Comparison of ENCODE assay signal across 16 mouse cellular contexts in the genomic region with DNA sequence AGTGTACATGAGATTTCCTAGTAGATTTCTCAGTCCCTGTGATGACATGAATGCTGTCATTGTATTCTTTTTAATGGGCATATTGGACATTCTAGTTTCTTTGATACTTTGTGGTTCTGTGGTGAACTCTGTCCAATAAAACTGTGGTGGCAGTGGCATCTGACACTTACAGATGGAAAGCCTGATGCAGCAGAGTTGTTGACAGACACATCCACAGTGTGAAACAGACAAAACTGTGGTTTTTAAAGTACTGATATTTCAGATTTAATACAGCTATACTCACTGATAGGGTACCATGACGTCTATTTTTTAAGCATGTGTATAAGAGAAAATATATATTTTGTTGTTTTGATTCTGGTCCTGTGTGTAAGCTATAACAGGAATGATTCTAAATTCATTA.
"Had no signal": no experiment of that assay in that cellular context is flagged by ENCODE, and none has a peak within 500 bp of the region (broad histone marks: within the 10 kb centered on the region; RNA-seq: fewer than 3 reads in every experiment).

No protein-coding gene starts in this region.

- H3K27ac ChIP-seq: macrophage; midbrain, embryonic 13.5 days; midbrain, embryonic 15.5 days; neural tube, embryonic 12.5 days; stomach, embryonic 15.5 days; stomach, postnatal 0 days had no signal

- DNase-seq: lung, adult 18-20 months; lung, embryonic 14.5 days; lung, postnatal 14 days; lung, postnatal 36 days; right cerebral cortex, postnatal 14 days; thymus, adult 2 months; thymus, postnatal 25 days; thymus, postnatal 4 days had no signal

- H3K4me2 ChIP-seq: lung, embryonic 14.5 days; midbrain, embryonic 11.5 days; midbrain, embryonic 13.5 days; midbrain, embryonic 15.5 days; neural tube, embryonic 12.5 days; stomach, embryonic 15.5 days had no signal

- H3K9ac ChIP-seq: lung, embryonic 14.5 days; midbrain, embryonic 13.5 days; midbrain, embryonic 15.5 days; neural tube, embryonic 12.5 days; stomach, embryonic 15.5 days had no signal

- H3K27me3 ChIP-seq: megakaryocyte, embryonic 14.5 days; midbrain, embryonic 13.5 days; midbrain, embryonic 15.5 days; neural tube, embryonic 12.5 days; stomach, embryonic 15.5 days had no signal

- H3K4me3 ChIP-seq: megakaryocyte, embryonic 14.5 days; midbrain, embryonic 13.5 days; midbrain, embryonic 15.5 days; neural tube, embryonic 12.5 days; stomach, embryonic 15.5 days had no signal

- ATAC-seq: midbrain, embryonic 13.5 days; midbrain, embryonic 15.5 days had no signal

- H3K36me3 ChIP-seq: midbrain, embryonic 13.5 days; midbrain, embryonic 15.5 days; neural tube, embryonic 12.5 days; stomach, embryonic 15.5 days had no signal

- H3K9me3 ChIP-seq: megakaryocyte, embryonic 14.5 days; midbrain, embryonic 13.5 days; midbrain, embryonic 15.5 days; neural tube, embryonic 12.5 days; stomach, embryonic 15.5 days had no signal

- H3K4me1 ChIP-seq: megakaryocyte, embryonic 14.5 days; midbrain, embryonic 13.5 days; midbrain, embryonic 15.5 days; neural tube, embryonic 12.5 days; stomach, embryonic 15.5 days had no signal
